Mouse (Mus musculus): ENCODE measurements around the gene Rbms2. TPM values are rescaled to one million over a fixed set of nuclear protein-coding genes. Genes with fewer than 3 reads are reported as not detected.

The Rbms2 gene
- total RNA-seq, 1 experiment: 30.8 TPM

DNA sequence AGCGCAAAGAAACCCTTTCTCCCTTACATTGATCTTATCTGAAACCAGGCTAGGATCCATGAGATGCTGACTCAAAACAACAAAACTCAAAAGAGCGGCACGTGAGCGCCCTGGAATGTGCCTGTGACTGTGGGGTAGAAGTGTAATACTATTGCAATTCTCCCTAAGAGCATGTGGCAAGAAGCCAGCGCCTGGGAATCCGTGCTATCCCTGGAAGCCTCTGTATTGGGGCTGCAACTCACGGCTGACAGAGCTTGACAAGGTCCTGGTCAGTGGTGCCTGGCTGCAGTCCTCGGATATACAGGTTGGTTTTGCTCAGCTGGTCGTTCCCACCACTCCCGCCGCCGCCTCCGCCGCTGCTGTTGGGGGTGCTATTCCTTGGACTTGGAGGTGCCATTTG lies 29.2 kb downstream of the Rbms2 start:
- H3K4me3 ChIP-seq (ENCODE audit: insufficient read depth in 1 of 2, low read depth in 1 of 2, low read length in 2 of 2, poor library complexity in 1 of 2, severe bottlenecking in 1 of 2): no peak overlapping the region
- TF ChIP-seq MAFK (IDR thresholded peaks at IDR 0.05; ENCODE audit: insufficient read depth, low read depth, low read length) (no peak), CHD2 (IDR thresholded peaks at IDR 0.05; ENCODE audit: low read depth, low read length) (no peak), ZC3H11A (IDR thresholded peaks at IDR 0.05; ENCODE audit: borderline replicate concordance, low read depth, low read length) (no peak), ZNF384 (IDR thresholded peaks at IDR 0.05; ENCODE audit: low read depth, low read length) (no peak), HCFC1 (IDR thresholded peaks at IDR 0.05; ENCODE audit: borderline replicate concordance, insufficient read depth, low read length) (no peak)
- DNase-seq (ENCODE audit: low read depth, low spot score): no peak
- H3K27ac ChIP-seq (ENCODE audit: insufficient read depth, low read depth, low read length, poor library complexity, severe bottlenecking): no peak overlapping the region
- in situ Hi-C loops (cut with MboI; ENCODE audit: low sequenced_read_pairs in 2 of 2, unreplicated experiment in 2 of 2): no loop called here
- H3K9me3 ChIP-seq (ENCODE audit: control insufficient read depth, insufficient read depth, low read depth, low read length): no peaks in the 10 kb centered on the region
- peaks cover 6% of the 10 kb centered on the region for H3K36me3 ChIP-seq (ENCODE audit: control insufficient read depth, insufficient read depth, low read length, poor library complexity, severe bottlenecking)
- peak overlapping the region; percentile 46 for H3K9ac ChIP-seq (ENCODE audit: insufficient read depth, low read depth, low read length, poor library complexity, severe bottlenecking)
- H3K4me1 ChIP-seq (ENCODE audit: control insufficient read depth in 2 of 2, insufficient read depth in 2 of 2, low read length in 2 of 2, poor library complexity in 1 of 2): peaks cover 7 to 9% of the 10 kb centered on the region in 2 experiments; a peak in 3 of 4 replicates

DNA sequence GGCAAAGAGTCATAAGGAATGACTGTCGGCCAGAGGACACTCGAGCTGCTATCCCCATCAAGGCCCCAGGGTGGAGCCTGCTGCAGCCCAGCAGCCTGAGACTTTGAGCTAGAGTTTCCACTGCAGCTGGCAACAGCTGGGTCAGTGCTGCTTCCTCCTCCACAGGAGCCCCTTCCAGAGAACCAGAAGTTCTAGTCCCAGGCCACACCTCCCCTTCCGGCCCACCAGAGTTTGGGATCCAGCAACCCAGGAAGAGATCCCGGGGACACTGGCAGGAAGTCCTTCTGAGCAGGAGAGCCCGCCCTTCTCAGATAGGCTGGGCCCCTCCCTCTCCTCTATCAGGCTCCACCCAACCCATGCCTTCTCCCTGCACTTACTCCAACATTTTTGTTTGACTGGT lies 30.5 kb downstream of the Rbms2 start:
- TF ChIP-seq HCFC1 (IDR thresholded peaks at IDR 0.05; ENCODE audit: borderline replicate concordance, insufficient read depth, low read length) (no peak; the same call in 1 of the 2 replicates), MAFK (IDR thresholded peaks at IDR 0.05; ENCODE audit: insufficient read depth, low read depth, low read length) (no peak), ZNF384 (IDR thresholded peaks at IDR 0.05; ENCODE audit: low read depth, low read length) (no peak; the same call in 1 of the 2 replicates), ZC3H11A (IDR thresholded peaks at IDR 0.05; ENCODE audit: borderline replicate concordance, low read depth, low read length) (0 out of 2 replicates have a peak, but pooled peaks have one; percentile 29)
- peak; percentile 90 for DNase-seq (ENCODE audit: low read depth, low spot score)
- peaks cover 10% of the 10 kb centered on the region for H3K36me3 ChIP-seq (ENCODE audit: control insufficient read depth, insufficient read depth, low read length, poor library complexity, severe bottlenecking)
- in situ Hi-C loops (cut with MboI; ENCODE audit: low sequenced_read_pairs in 2 of 2, unreplicated experiment in 2 of 2): no loop called here
- peak overlapping the region; percentile 39; the same call in 1 of the 2 replicates for H3K27ac ChIP-seq (ENCODE audit: insufficient read depth, low read depth, low read length, poor library complexity, severe bottlenecking)
- peaks cover 7 to 11% of the 10 kb centered on the region in 2 experiments; a peak in 3 of 4 replicates for H3K4me1 ChIP-seq (ENCODE audit: control insufficient read depth in 2 of 2, insufficient read depth in 2 of 2, low read length in 2 of 2, poor library complexity in 1 of 2)
- no peaks in the 10 kb centered on the region for H3K9me3 ChIP-seq (ENCODE audit: control insufficient read depth, insufficient read depth, low read depth, low read length)
- peak overlapping the region in 1 of 2 experiments; percentile 56; a peak in 2 of 4 replicates for H3K4me3 ChIP-seq (ENCODE audit: insufficient read depth in 1 of 2, low read depth in 1 of 2, low read length in 2 of 2, poor library complexity in 1 of 2, severe bottlenecking in 1 of 2)
- peak overlapping the region; percentile 17; the same call in 1 of the 2 replicates for H3K9ac ChIP-seq (ENCODE audit: insufficient read depth, low read depth, low read length, poor library complexity, severe bottlenecking)

DNA sequence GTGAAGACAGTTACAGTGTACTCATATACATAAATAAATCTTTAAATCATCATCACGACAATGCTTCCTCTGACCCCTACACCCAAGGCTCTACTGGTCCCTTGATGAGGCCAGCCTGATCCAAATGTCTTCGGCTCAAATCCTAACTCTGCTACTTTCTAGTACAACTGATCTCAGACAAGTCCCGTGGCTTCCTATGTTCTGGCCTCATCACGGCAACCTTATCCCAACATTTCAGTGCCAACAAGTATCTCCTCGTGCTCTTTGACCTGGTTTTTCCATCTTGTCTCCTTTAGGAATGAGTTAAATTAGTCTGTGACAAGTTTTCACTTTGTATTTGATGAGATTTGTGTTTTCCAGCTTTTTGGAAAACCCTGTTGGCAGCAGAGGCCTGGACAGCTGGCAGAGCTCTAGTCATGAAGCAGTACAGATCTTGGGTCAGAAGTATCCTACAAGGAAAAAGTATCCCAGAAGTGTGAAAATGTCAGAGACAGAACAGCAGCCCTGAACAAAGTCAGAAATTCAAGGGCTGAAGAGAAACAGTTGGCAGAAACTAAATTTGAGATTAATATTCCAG lies 31.2 kb downstream of the Rbms2 start:
- H3K4me1 ChIP-seq (ENCODE audit: control insufficient read depth in 2 of 2, insufficient read depth in 2 of 2, low read length in 2 of 2, poor library complexity in 1 of 2): peaks cover 7 to 11% of the 10 kb centered on the region in 2 experiments; a peak in 3 of 4 replicates
- H3K36me3 ChIP-seq (ENCODE audit: control insufficient read depth, insufficient read depth, low read length, poor library complexity, severe bottlenecking): peaks cover 10% of the 10 kb centered on the region
- no peak for TF ChIP-seq MAFK (IDR thresholded peaks at IDR 0.05; ENCODE audit: insufficient read depth, low read depth, low read length)
- no peak for TF ChIP-seq ZC3H11A (IDR thresholded peaks at IDR 0.05; ENCODE audit: borderline replicate concordance, low read depth, low read length)
- TF ChIP-seq ZNF384 (IDR thresholded peaks at IDR 0.05; ENCODE audit: low read depth, low read length): no peak
- no peak for DNase-seq (ENCODE audit: low read depth, low spot score)
- H3K9me3 ChIP-seq (ENCODE audit: control insufficient read depth, insufficient read depth, low read depth, low read length): no peaks in the 10 kb centered on the region
- in situ Hi-C loops (cut with MboI; ENCODE audit: low sequenced_read_pairs in 2 of 2, unreplicated experiment in 2 of 2): no loop called here
- peak overlapping the region; percentile 39; the same call in 1 of the 2 replicates for H3K27ac ChIP-seq (ENCODE audit: insufficient read depth, low read depth, low read length, poor library complexity, severe bottlenecking)
- H3K4me3 ChIP-seq (ENCODE audit: insufficient read depth in 1 of 2, low read depth in 1 of 2, low read length in 2 of 2, poor library complexity in 1 of 2, severe bottlenecking in 1 of 2): peak overlapping the region in 1 of 2 experiments; percentile 56; a peak in 2 of 4 replicates
- no peak overlapping the region for H3K9ac ChIP-seq (ENCODE audit: insufficient read depth, low read depth, low read length, poor library complexity, severe bottlenecking)

DNA sequence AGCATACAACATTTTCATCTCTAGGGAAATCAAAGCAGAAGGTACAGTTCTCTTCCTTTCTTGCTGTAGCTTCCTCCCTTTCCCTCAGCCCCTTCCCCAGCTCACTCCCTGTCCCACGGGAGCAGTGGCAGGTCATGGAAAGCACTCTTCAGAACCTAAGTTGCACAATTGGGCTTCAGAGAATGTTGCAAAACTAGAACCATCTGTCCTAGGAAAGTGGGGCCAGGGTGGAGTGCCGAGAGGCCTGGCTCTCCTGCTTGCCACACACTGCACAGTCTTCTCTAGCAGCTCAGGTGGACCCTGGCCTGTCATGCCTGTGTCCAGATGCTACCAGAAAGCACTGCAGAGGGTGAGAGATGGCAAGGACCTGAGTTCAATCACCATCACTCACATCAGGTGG lies 35.1 kb downstream of the Rbms2 start:
- peaks cover 9% of the 10 kb centered on the region; the same call in 1 of the 2 replicates for H3K36me3 ChIP-seq (ENCODE audit: control insufficient read depth, insufficient read depth, low read length, poor library complexity, severe bottlenecking)

More for the DNA sequence above, 35.1 kb downstream of the Rbms2 start:
- H3K9me3 ChIP-seq (ENCODE audit: control insufficient read depth, insufficient read depth, low read depth, low read length): no peaks in the 10 kb centered on the region
- H3K27ac ChIP-seq (ENCODE audit: insufficient read depth, low read depth, low read length, poor library complexity, severe bottlenecking): no peak overlapping the region
- H3K4me1 ChIP-seq (ENCODE audit: control insufficient read depth in 2 of 2, insufficient read depth in 2 of 2, low read length in 2 of 2, poor library complexity in 1 of 2): peaks cover 6 to 7% of the 10 kb centered on the region in 2 experiments; a peak in 3 of 4 replicates
- DNase-seq (ENCODE audit: low read depth, low spot score): no peak
- in situ Hi-C loops (cut with MboI; ENCODE audit: low sequenced_read_pairs in 2 of 2, unreplicated experiment in 2 of 2): no loop called here
- no peak overlapping the region for H3K4me3 ChIP-seq (ENCODE audit: insufficient read depth in 1 of 2, low read depth in 1 of 2, low read length in 2 of 2, poor library complexity in 1 of 2, severe bottlenecking in 1 of 2)
- TF ChIP-seq CHD2 (IDR thresholded peaks at IDR 0.05; ENCODE audit: low read depth, low read length) (no peak), HCFC1 (IDR thresholded peaks at IDR 0.05; ENCODE audit: borderline replicate concordance, insufficient read depth, low read length) (no peak), ZNF384 (IDR thresholded peaks at IDR 0.05; ENCODE audit: low read depth, low read length) (no peak), ZC3H11A (IDR thresholded peaks at IDR 0.05; ENCODE audit: borderline replicate concordance, low read depth, low read length) (no peak), MAFK (IDR thresholded peaks at IDR 0.05; ENCODE audit: insufficient read depth, low read depth, low read length) (no peak)
- no peak overlapping the region for H3K9ac ChIP-seq (ENCODE audit: insufficient read depth, low read depth, low read length, poor library complexity, severe bottlenecking)

Measured in ES-E14 (cell line).